7 mouse cellular contexts compared by ENCODE assay signal in genomic region chr4:132884844-132885374, GRCm38 (mm10). TPM values are rescaled to one million over a fixed set of nuclear protein-coding genes. Genes with fewer than 3 reads are reported as not detected.
A peak's percentile ranks its signal among the peaks of the same experiment; 100 is the strongest.
DNase-seq lines count a peak whose midpoint lies in the region; ATAC-seq and TF ChIP-seq lines count a peak whose summit lies in the region.

No protein-coding gene starts in this region.

- no peak for TF ChIP-seq POLR2A in limb, embryonic 14.5 days (IDR thresholded peaks at IDR 0.05; ENCODE audit: borderline replicate concordance, extremely low read depth, insufficient read depth, insufficient read length)

- peaks cover 12% of the 10 kb centered on the region for H3K36me3 ChIP-seq in C2C12 (ENCODE audit: control insufficient read depth, insufficient read depth)
- peaks cover 25% of the 10 kb centered on the region for H3K36me3 ChIP-seq in E14TG2a.4 (ENCODE audit: insufficient read depth, low read length)
- 0 out of 2 replicates have a peak, but pooled peaks cover 3% of the 10 kb centered on the region for H3K36me3 ChIP-seq in forebrain, embryonic 14.5 days (ENCODE audit: control insufficient read depth, insufficient read depth, low read length)
- H3K36me3 ChIP-seq in limb, embryonic 14.5 days (ENCODE audit: control insufficient read depth, insufficient read depth, low read length) = peaks cover 9% of the 10 kb centered on the region
- H3K36me3 ChIP-seq in neural tube, embryonic 12.5 days = 0 out of 2 replicates have a peak, but pooled peaks cover 5% of the 10 kb centered on the region

- peak overlapping the region; percentile 96 for H3K4me2 ChIP-seq in forebrain, embryonic 14.5 days (ENCODE audit: low read length)
- H3K4me2 ChIP-seq in limb, embryonic 14.5 days (replicated peaks; ENCODE audit: low read depth, low read length, severe bottlenecking) = peak overlapping the region; percentile 81
- H3K4me2 ChIP-seq in neural tube, embryonic 12.5 days (replicated peaks) = peak overlapping the region; percentile 87

- H3K79me3 ChIP-seq in C2C12 (ENCODE audit: low read depth) = peaks cover 38% of the 10 kb centered on the region

- H3K9me3 ChIP-seq in E14TG2a.4 (ENCODE audit: low read length) = no peaks in the 10 kb centered on the region
- no peaks in the 10 kb centered on the region for H3K9me3 ChIP-seq in forebrain, embryonic 14.5 days (replicated peaks; ENCODE audit: control insufficient read depth, low read length)
- H3K9me3 ChIP-seq in limb, embryonic 14.5 days (ENCODE audit: control insufficient read depth, low read length) = no peaks in the 10 kb centered on the region
- no peaks in the 10 kb centered on the region for H3K9me3 ChIP-seq in neural tube, embryonic 12.5 days

- TF ChIP-seq CTCF in C2C12 (IDR thresholded peaks at IDR 0.05; ENCODE audit: control insufficient read depth, insufficient read depth, insufficient read length) (no peak), E14TG2a.4 (conservative IDR thresholded peaks at IDR 0.05; ENCODE audit: low read length) (no peak)

- H3K4me3 ChIP-seq in C2C12 (ENCODE audit: insufficient read depth, poor library complexity, severe bottlenecking) = peak overlapping the region; percentile 97
- peak overlapping the region; percentile 95 for H3K4me3 ChIP-seq in E14TG2a.4 (replicated peaks; ENCODE audit: low read length)
- peak overlapping the region; percentile 97 for H3K4me3 ChIP-seq in forebrain, embryonic 14.5 days (ENCODE audit: low read depth, low read length)
- peak overlapping the region; percentile 98 for H3K4me3 ChIP-seq in limb, embryonic 14.5 days (replicated peaks; ENCODE audit: low read length)
- peak overlapping the region; percentile 82 for H3K4me3 ChIP-seq in neural tube, embryonic 12.5 days

- H3K9ac ChIP-seq in forebrain, embryonic 14.5 days (ENCODE audit: low read length) = peak overlapping the region; percentile 96
- peak overlapping the region; percentile 93 for H3K9ac ChIP-seq in limb, embryonic 14.5 days (ENCODE audit: low read depth, low read length, severe bottlenecking)
- H3K9ac ChIP-seq in neural tube, embryonic 12.5 days = peak overlapping the region; percentile 91

- 14% methylated on average over 9 of the region's 9 CpGs for WGBS in forebrain, embryonic 14.5 days
- 7% methylated on average over 9 of the region's 9 CpGs for WGBS in limb, embryonic 14.5 days
- WGBS in neural tube, embryonic 12.5 days = 20% methylated on average over 9 of the region's 9 CpGs

- peak; percentile 37; the same call in 1 of the 2 replicates for ATAC-seq in forebrain, embryonic 14.5 days
- ATAC-seq in limb, embryonic 14.5 days (ENCODE audit: low FRiP score, low read depth) = no peak; the same call in 1 of the 2 replicates
- no peak; the same call in none of the 2 replicates for ATAC-seq in neural tube, embryonic 12.5 days (ENCODE audit: low FRiP score, low read depth)

- H3K4me1 ChIP-seq in E14TG2a.4 (replicated peaks; ENCODE audit: low read depth, low read length) = peaks cover 45% of the 10 kb centered on the region
- peaks cover 7% of the 10 kb centered on the region; the same call in 1 of the 2 replicates for H3K4me1 ChIP-seq in forebrain, embryonic 14.5 days (ENCODE audit: control insufficient read depth, insufficient read depth, low read length)
- peaks cover 14% of the 10 kb centered on the region for H3K4me1 ChIP-seq in limb, embryonic 14.5 days (ENCODE audit: control insufficient read depth, insufficient read depth, low read length)
- peaks cover 17% of the 10 kb centered on the region for H3K4me1 ChIP-seq in neural tube, embryonic 12.5 days

- H3K27me3 ChIP-seq in C2C12 (ENCODE audit: control insufficient read depth, insufficient read depth, insufficient read length) (no peaks in the 10 kb centered on the region), E14TG2a.4 (ENCODE audit: insufficient read depth, low read length) (no peaks in the 10 kb centered on the region)
- H3K27me3 ChIP-seq in forebrain, embryonic 14.5 days (replicated peaks; ENCODE audit: control insufficient read depth, insufficient read depth, low read length) = no peaks in the 10 kb centered on the region
- H3K27me3 ChIP-seq in limb, embryonic 14.5 days (ENCODE audit: control insufficient read depth, insufficient read depth, low read length) = no peaks in the 10 kb centered on the region
- H3K27me3 ChIP-seq in neural tube, embryonic 12.5 days (replicated peaks) = no peaks in the 10 kb centered on the region

- H3ac ChIP-seq in C2C12 (ENCODE audit: control insufficient read depth, insufficient read length, low read depth) = peak overlapping the region; percentile 94

- peaks cover 43% of the 10 kb centered on the region for H3K79me2 ChIP-seq in C2C12 (ENCODE audit: control insufficient read depth, insufficient read depth)

- H3K27ac ChIP-seq in forebrain, embryonic 14.5 days (ENCODE audit: low read depth, low read length) = peak overlapping the region; percentile 33; the same call in 1 of the 2 replicates
- peak overlapping the region; percentile 64; the same call in 1 of the 2 replicates for H3K27ac ChIP-seq in limb, embryonic 14.5 days (replicated peaks; ENCODE audit: low read depth, low read length)
- H3K27ac ChIP-seq in neural tube, embryonic 12.5 days = peak overlapping the region; percentile 86

- DNase-seq in forebrain, embryonic 14.5 days (ENCODE audit: low spot score) = peak; percentile 2
- no peak for DNase-seq in limb, embryonic 14.5 days (ENCODE audit: low spot score)
- no peak for DNase-seq in cerebellum, adult 9-10 months
- no peak for DNase-seq in adrenal gland, adult 2 months

TF ChIP-seq in C2C12, 6 proteins besides CTCF, POLR2A, EP300 and RAD21:
- no peak for TF ChIP-seq MAX (IDR thresholded peaks at IDR 0.05)
- no peak for TF ChIP-seq USF1 (IDR thresholded peaks at IDR 0.05; ENCODE audit: low read depth)
- TF ChIP-seq CEBPB (IDR thresholded peaks at IDR 0.05; ENCODE audit: low read depth) = no peak
- TF ChIP-seq FOSL1 (IDR thresholded peaks at IDR 0.05; ENCODE audit: insufficient read depth, low read length, poor library complexity, severe bottlenecking) = no peak
- TF ChIP-seq MYOD1 (IDR thresholded peaks at IDR 0.05; ENCODE audit: control insufficient read depth, insufficient read length, low read depth) = no peak
- TF ChIP-seq MYOG (IDR thresholded peaks at IDR 0.05; ENCODE audit: control insufficient read depth, extremely low read depth, insufficient read length) = no peak
TF ChIP-seq in C2C12: peak in this region for 0.

RNA-seq across cellular contexts. Expression of gene Stx12, which starts 0.6 kb away (rescaled TPM):
- 19.2 TPM for polyA plus RNA-seq in C2C12 (2012; fragmentation: generic; extraction: Trizol)
- polyA plus RNA-seq in forebrain, embryonic 14.5 days (2014; fragmentation: Nextera tagmentation; extraction: Ambion mirVana) = 176 and 191 TPM in 2 replicates
- 54.2 and 57.3 TPM in 2 replicates for polyA plus RNA-seq in limb, embryonic 14.5 days (2012; rRNA removed)
- 64.6 and 65.2 TPM in 2 replicates for polyA plus RNA-seq in limb, embryonic 14.5 days (2014; fragmentation: Nextera tagmentation; extraction: Ambion mirVana)
- 108 and 110 TPM in 2 replicates for polyA plus RNA-seq in neural tube, embryonic 12.5 days (2016; fragmentation: Nextera tagmentation; extraction: Ambion mirVana)
- 10 to 100 TPM; 52.7 to 58.0 TPM for total RNA-seq in adrenal gland, adult 2 months (2021)
- polyA plus RNA-seq in adrenal gland, adult 2 months (2012; rRNA removed) = 14.6 and 15.6 TPM in 2 replicates

RNA-seq across cellular contexts. Expression of gene Fam76a, which starts 37.4 kb away (rescaled TPM):
- polyA plus RNA-seq in C2C12 (2012; fragmentation: generic; extraction: Trizol) = 15.5 TPM
- 44.2 and 47.1 TPM in 2 replicates for polyA plus RNA-seq in forebrain, embryonic 14.5 days (2014; fragmentation: Nextera tagmentation; extraction: Ambion mirVana)
- 19.0 and 19.1 TPM in 2 replicates for polyA plus RNA-seq in limb, embryonic 14.5 days (2012; rRNA removed)
- polyA plus RNA-seq in limb, embryonic 14.5 days (2014; fragmentation: Nextera tagmentation; extraction: Ambion mirVana) = 48.3 and 57.1 TPM in 2 replicates
- 27.3 and 29.6 TPM in 2 replicates for polyA plus RNA-seq in neural tube, embryonic 12.5 days (2016; fragmentation: Nextera tagmentation; extraction: Ambion mirVana)
- 10 to 100 TPM; 27.7 to 35.4 TPM for total RNA-seq in adrenal gland, adult 2 months (2021)
- 10.9 and 13.2 TPM in 2 replicates for polyA plus RNA-seq in adrenal gland, adult 2 months (2012; rRNA removed)

RNA-seq across cellular contexts. Expression of gene Ppp1r8, which starts 41.9 kb away (rescaled TPM):
- polyA plus RNA-seq in C2C12 (2012; fragmentation: generic; extraction: Trizol) = 81.7 TPM
- polyA plus RNA-seq in forebrain, embryonic 14.5 days (2014; fragmentation: Nextera tagmentation; extraction: Ambion mirVana) = 101 and 120 TPM in 2 replicates
- polyA plus RNA-seq in limb, embryonic 14.5 days (2012; rRNA removed) = 79.7 and 91.6 TPM in 2 replicates
- 66.2 and 68.0 TPM in 2 replicates for polyA plus RNA-seq in limb, embryonic 14.5 days (2014; fragmentation: Nextera tagmentation; extraction: Ambion mirVana)
- polyA plus RNA-seq in neural tube, embryonic 12.5 days (2016; fragmentation: Nextera tagmentation; extraction: Ambion mirVana) = 53.3 and 62.5 TPM in 2 replicates
- 10 to 100 TPM; 41.1 to 52.4 TPM for total RNA-seq in adrenal gland, adult 2 months (2021)
- polyA plus RNA-seq in adrenal gland, adult 2 months (2012; rRNA removed) = 25.1 and 29.4 TPM in 2 replicates

Comparison
In these comparisons a context has a peak if more than half of its experiments do, and no peak if none do; other contexts are left out.
1. H3K27ac ChIP-seq: peak in every context shown above with its lines; median percentile 86 in neural tube, embryonic 12.5 days; 64 in limb, embryonic 14.5 days; 33 in forebrain, embryonic 14.5 days.